Mouse (Mus musculus): ENCODE measurements around the gene Qrfp. TPM values are rescaled to one million over a fixed set of nuclear protein-coding genes. Genes with fewer than 3 reads are reported as not detected.

The Qrfp gene
- total RNA-seq, 2 experiments from 2014 or later: not detected

- DNase-seq (ENCODE audit: low spot score): no peak
- intact Hi-C loops (cut with DNase I): no loop called here
Measured at GRCm38 (mm10) chr2:31822524-31823371, 12.4 kb upstream of the Qrfp start.

GRCm38 (mm10) chr2:31815367-31815766, 5.0 kb upstream of the Qrfp start:
- intact Hi-C loops (cut with DNase I): no loop called here
- DNase-seq (ENCODE audit: low spot score): no peak

GRCm38 (mm10) chr2:31814699-31815098, 4.3 kb upstream of the Qrfp start:
- intact Hi-C loops (cut with DNase I): loop anchor here (5.0 kb wide), 1 partner anchor 98 kb away; no protein-coding TSS in a partner anchor
- DNase-seq (ENCODE audit: low spot score): no peak

- no peak for DNase-seq (ENCODE audit: low spot score)
- intact Hi-C loops (cut with DNase I): loop anchor here (5.0 kb wide), 1 partner anchor 99 kb away; no protein-coding TSS in a partner anchor
Measured at GRCm38 (mm10) chr2:31813641-31814040, 3.3 kb upstream of the Qrfp start.

- intact Hi-C loops (cut with DNase I): loop anchor here (5.0 kb wide), 1 partner anchor 101 kb away; no protein-coding TSS in a partner anchor
- DNase-seq (ENCODE audit: low spot score): no peak
Measured at GRCm38 (mm10) chr2:31811086-31811958, 942 bp upstream of the Qrfp start.

- intact Hi-C loops (cut with DNase I): no loop called here
- DNase-seq (ENCODE audit: low spot score): no peak
Measured at GRCm38 (mm10) chr2:31809358-31809740, 1.0 kb downstream of the Qrfp start.

- no peak for DNase-seq (ENCODE audit: low spot score)
- intact Hi-C loops (cut with DNase I): no loop called here
Measured at GRCm38 (mm10) chr2:31808410-31809357, 1.7 kb downstream of the Qrfp start.

GRCm38 (mm10) chr2:31806639-31807382, 3.6 kb downstream of the Qrfp start:
- no peak for DNase-seq (ENCODE audit: low spot score)
- intact Hi-C loops (cut with DNase I): no loop called here

GRCm38 (mm10) chr2:31803480-31803879, 6.9 kb downstream of the Qrfp start:
- no peak for DNase-seq (ENCODE audit: low spot score)
- intact Hi-C loops (cut with DNase I): no loop called here

- intact Hi-C loops (cut with DNase I): no loop called here
- no peak for DNase-seq (ENCODE audit: low spot score)
Measured at GRCm38 (mm10) chr2:31802811-31803210, 7.6 kb downstream of the Qrfp start.

- DNase-seq (ENCODE audit: low spot score): no peak
- intact Hi-C loops (cut with DNase I): no loop called here
Measured at GRCm38 (mm10) chr2:31801416-31801815, 9.0 kb downstream of the Qrfp start.

- intact Hi-C loops (cut with DNase I): no loop called here
- no peak for DNase-seq (ENCODE audit: low spot score)
Measured at GRCm38 (mm10) chr2:31796943-31797342, 13.4 kb downstream of the Qrfp start.

GRCm38 (mm10) chr2:31792611-31793010, 17.8 kb downstream of the Qrfp start:
- no peak for DNase-seq (ENCODE audit: low spot score)
- intact Hi-C loops (cut with DNase I): no loop called here

- DNase-seq (ENCODE audit: low spot score): no peak
- intact Hi-C loops (cut with DNase I): no loop called here
Measured at GRCm38 (mm10) chr2:31791260-31791659, 19.1 kb downstream of the Qrfp start.

- no peak for DNase-seq (ENCODE audit: low spot score)
- intact Hi-C loops (cut with DNase I): no loop called here
Measured at GRCm38 (mm10) chr2:31790728-31791251, 19.6 kb downstream of the Qrfp start.

GRCm38 (mm10) chr2:31789215-31789614, 21.2 kb downstream of the Qrfp start:
- no peak for DNase-seq (ENCODE audit: low spot score)
- intact Hi-C loops (cut with DNase I): loop anchor here (5.0 kb wide), 1 partner anchor 123 kb away; no protein-coding TSS in a partner anchor

GRCm38 (mm10) chr2:31788227-31788626, 22.2 kb downstream of the Qrfp start:
- intact Hi-C loops (cut with DNase I): loop anchor here (5.0 kb wide), 1 partner anchor 124 kb away; no protein-coding TSS in a partner anchor
- DNase-seq (ENCODE audit: low spot score): no peak

GRCm38 (mm10) chr2:31787029-31787428, 23.4 kb downstream of the Qrfp start:
- no peak for DNase-seq (ENCODE audit: low spot score)
- intact Hi-C loops (cut with DNase I): loop anchor here (5.0 kb wide), 1 partner anchor 125 kb away; no protein-coding TSS in a partner anchor
